ENCODE assay signal across 8 mouse cellular contexts in genomic region chr12:82489093-82489492, GRCm38 (mm10).
DNase-seq lines count a peak whose midpoint lies in the region; ATAC-seq lines count a peak whose summit lies in the region.

No protein-coding gene starts in this region.

- WGBS in heart, embryonic 12.5 days, result 40% methylated on average over 4 of the region's 4 CpGs

- no peak overlapping the region for H3K9ac ChIP-seq in heart, embryonic 12.5 days

- peak; percentile 89 for DNase-seq in heart, adult 11 months
- DNase-seq in heart, adult 9 months (ENCODE audit: low spot score in 2 of 2), result no peak
- DNase-seq in 416B (ENCODE audit: low read depth) (peak; percentile 57), MEL-GATA-1-ER (ENCODE audit: extremely low read depth, low read depth) (peak; percentile 63)
- DNase-seq in layer of hippocampus, postnatal 14 days (ENCODE audit: low spot score in 2 of 2), result no peak
- no peak for DNase-seq in right cerebral cortex, postnatal 25 days

- H3K9me3 ChIP-seq in heart, embryonic 12.5 days (replicated peaks), result 0 out of 2 replicates have a peak, but pooled peaks cover 4% of the 10 kb centered on the region

- ATAC-seq in heart, embryonic 12.5 days (ENCODE audit: insufficient number of reproducible peaks, low FRiP score), result 0 out of 2 replicates have a peak, but pooled peaks have one; percentile 23
- 0 out of 2 replicates have a peak, but pooled peaks have one; percentile 22 for ATAC-seq in monocyte, adult 5-6 weeks (replicated peaks; ENCODE audit: insufficient number of reproducible peaks, low FRiP score, low TSS enrichment, poor library complexity, severe bottlenecking)

- no peak overlapping the region for H3K4me3 ChIP-seq in heart, embryonic 12.5 days

- no peaks in the 10 kb centered on the region for H3K27me3 ChIP-seq in heart, embryonic 12.5 days (replicated peaks)

- H3K36me3 ChIP-seq in heart, embryonic 12.5 days, result no peaks in the 10 kb centered on the region

- no peak overlapping the region for H3K4me2 ChIP-seq in heart, embryonic 12.5 days

- H3K4me1 ChIP-seq in heart, embryonic 12.5 days (replicated peaks), result peaks cover 17% of the 10 kb centered on the region

- no peak overlapping the region for H3K27ac ChIP-seq in heart, embryonic 12.5 days (ENCODE audit: poor library complexity, severe bottlenecking)

Comparison
In these comparisons a context has a peak if more than half of its experiments do, and no peak if none do; other contexts are left out.
1. DNase-seq: peak in heart, adult 11 months (single experiment), 416B (single experiment) and MEL-GATA-1-ER (single experiment); none in heart, adult 9 months (0 of 2), layer of hippocampus, postnatal 14 days (0 of 2) and right cerebral cortex, postnatal 25 days (single experiment).